Mouse (Mus musculus) embryonic fibroblast, embryonic 13.5 days (primary cell): ENCODE data around the gene Bmi1. TPM values are rescaled to one million over a fixed set of nuclear protein-coding genes. Genes with fewer than 3 reads are reported as not detected.

Experiments
- H3K27ac ChIP-seq: 2 replicates; pipeline ENCODE4 v1.5.1; 2012; ENCODE audit warnings: low read length, control low read depth, inconsistent platforms; ENCODE audit not compliant: insufficient read depth
- H3K4me1 ChIP-seq: 2 replicates; pipeline ENCODE4 v1.6.1; 2011; ENCODE audit warnings: low read length; ENCODE audit not compliant: control insufficient read depth, insufficient read depth
- H3K4me3 ChIP-seq: 2 replicates; pipeline ENCODE4 v1.5.1; 2011; ENCODE audit warnings: mild to moderate bottlenecking, control low read depth, low read length; ENCODE audit not compliant: insufficient read depth
- CTCF ChIP-seq: IDR thresholded peaks from 2 replicates; pipeline ENCODE4 v1.5.1; 2011; ENCODE audit warnings: mild to moderate bottlenecking, control low read depth, low read length, moderate library complexity, borderline replicate concordance; ENCODE audit not compliant: insufficient read depth
- POLR2A ChIP-seq: IDR thresholded peaks from 2 replicates; pipeline ENCODE4 v1.6.1; 2011; ENCODE audit warnings: low read depth, mild to moderate bottlenecking, control low read depth, low read length, moderate library complexity
- polyA plus RNA-seq: library from polyadenylated mRNA; stranded (reverse); fragments of >200 nt; gene quantifications from 2 replicates; pipeline ENCODE4 v1.2.4, GENCODE M21; 2011; ENCODE audit warnings: low read depth; ENCODE audit not compliant: missing spikeins, insufficient read length

The Bmi1 gene
- polyA plus RNA-seq, 1 experiment: 82.9 TPM

DNA sequence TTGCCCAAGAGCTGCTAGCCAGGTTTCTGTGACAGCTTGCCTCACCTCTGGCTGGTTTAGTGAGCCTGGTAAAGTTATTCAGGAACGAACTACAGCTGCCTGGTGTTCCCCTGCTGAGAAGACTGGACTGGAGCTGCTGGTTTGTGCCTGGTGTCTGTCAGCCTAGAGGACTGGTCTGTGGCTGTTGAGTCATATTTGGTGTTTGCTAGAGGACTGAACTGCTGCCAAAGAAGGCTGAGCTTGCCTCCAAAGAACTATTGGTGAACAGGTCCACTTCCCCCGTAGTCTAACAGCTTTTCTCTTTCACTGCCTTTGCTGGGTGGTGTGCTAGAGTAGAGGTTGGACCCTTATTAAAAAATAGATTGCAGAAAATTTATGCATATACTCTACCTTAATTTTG is 36.3 kb downstream of the Bmi1 start:
- H3K4me1 ChIP-seq: no peaks in the 10 kb centered on the region
- no peak overlapping the region for H3K27ac ChIP-seq
- TF ChIP-seq CTCF: no peak
- TF ChIP-seq POLR2A: no peak
- no peak overlapping the region for H3K4me3 ChIP-seq

GRCm38 (mm10) chr2:18714337-18714736 is 37.5 kb downstream of the Bmi1 start:
- TF ChIP-seq POLR2A (no peak), CTCF (no peak)
- no peaks in the 10 kb centered on the region for H3K4me1 ChIP-seq
- no peak overlapping the region for H3K27ac ChIP-seq
- H3K4me3 ChIP-seq: no peak overlapping the region

DNA sequence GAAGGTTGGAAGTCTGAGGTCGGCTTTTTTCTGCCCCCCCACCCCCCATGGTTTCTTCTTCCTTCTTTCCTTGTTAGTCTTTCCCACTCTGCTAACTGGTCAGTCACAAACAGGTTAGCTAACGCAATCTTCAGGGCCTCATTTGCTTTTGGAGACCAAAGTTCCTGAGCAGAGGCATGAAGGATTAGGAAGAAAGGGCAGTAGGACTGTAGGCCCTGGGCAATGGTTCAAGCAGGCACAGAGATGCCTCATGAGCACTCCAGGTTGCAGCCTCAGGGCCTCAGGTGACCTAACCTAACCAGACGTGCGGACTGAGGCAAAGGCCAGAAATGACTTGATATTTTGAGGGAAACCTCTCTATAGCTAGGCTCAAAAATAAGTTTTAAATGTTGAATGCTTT is 41.7 kb downstream of the Bmi1 start:
- Histone ChIP-seq H3K27ac (no peak overlapping the region), H3K4me3 (no peak overlapping the region), H3K4me1 (no peaks in the 10 kb centered on the region)
- TF ChIP-seq CTCF (no peak), POLR2A (no peak)

- Histone ChIP-seq H3K4me3 (no peak overlapping the region), H3K27ac (no peak overlapping the region), H3K4me1 (no peaks in the 10 kb centered on the region; the same call in 1 of the 2 replicates)
- no peak for TF ChIP-seq CTCF
- TF ChIP-seq POLR2A: no peak
These were observed 45.5 kb downstream of the Bmi1 start for GRCm38 (mm10) chr2:18722208-18722830.

- Histone ChIP-seq H3K27ac (no peak overlapping the region), H3K4me3 (no peak overlapping the region), H3K4me1 (no peaks in the 10 kb centered on the region; the same call in 1 of the 2 replicates)
- TF ChIP-seq CTCF (no peak), POLR2A (no peak)
These were observed 47.6 kb downstream of the Bmi1 start for GRCm38 (mm10) chr2:18724462-18724861.

- H3K27ac ChIP-seq: no peak overlapping the region
- no peak overlapping the region for H3K4me3 ChIP-seq
- TF ChIP-seq POLR2A: no peak
- TF ChIP-seq CTCF: no peak
- no peaks in the 10 kb centered on the region; the same call in 1 of the 2 replicates for H3K4me1 ChIP-seq
These were observed 49.1 kb downstream of the Bmi1 start for GRCm38 (mm10) chr2:18725880-18726279.

DNA sequence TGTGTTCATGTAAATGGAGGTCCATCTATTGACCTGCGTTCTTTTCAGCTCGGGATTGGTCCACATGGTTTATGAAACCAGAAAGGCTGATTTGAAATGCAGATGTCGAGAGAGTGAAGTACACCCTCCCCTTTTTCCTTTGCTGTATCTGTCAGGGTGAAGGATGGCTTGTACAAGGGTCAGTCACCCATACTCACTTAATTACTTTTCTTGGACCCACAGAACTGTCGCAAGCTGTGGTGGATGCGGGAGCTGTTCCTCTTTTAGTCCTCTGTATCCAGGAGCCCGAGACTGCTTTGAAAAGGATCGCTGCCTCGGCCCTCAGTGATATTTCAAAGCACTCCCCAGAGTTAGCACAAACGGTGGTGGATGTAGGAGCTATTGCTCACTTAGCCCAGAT is 54.9 kb downstream of the Bmi1 start:
- H3K4me1 ChIP-seq: peaks cover 7% of the 10 kb centered on the region; the same call in 1 of the 2 replicates
- H3K27ac ChIP-seq: no peak overlapping the region
- TF ChIP-seq POLR2A (no peak), CTCF (no peak)
- no peak overlapping the region for H3K4me3 ChIP-seq

DNA sequence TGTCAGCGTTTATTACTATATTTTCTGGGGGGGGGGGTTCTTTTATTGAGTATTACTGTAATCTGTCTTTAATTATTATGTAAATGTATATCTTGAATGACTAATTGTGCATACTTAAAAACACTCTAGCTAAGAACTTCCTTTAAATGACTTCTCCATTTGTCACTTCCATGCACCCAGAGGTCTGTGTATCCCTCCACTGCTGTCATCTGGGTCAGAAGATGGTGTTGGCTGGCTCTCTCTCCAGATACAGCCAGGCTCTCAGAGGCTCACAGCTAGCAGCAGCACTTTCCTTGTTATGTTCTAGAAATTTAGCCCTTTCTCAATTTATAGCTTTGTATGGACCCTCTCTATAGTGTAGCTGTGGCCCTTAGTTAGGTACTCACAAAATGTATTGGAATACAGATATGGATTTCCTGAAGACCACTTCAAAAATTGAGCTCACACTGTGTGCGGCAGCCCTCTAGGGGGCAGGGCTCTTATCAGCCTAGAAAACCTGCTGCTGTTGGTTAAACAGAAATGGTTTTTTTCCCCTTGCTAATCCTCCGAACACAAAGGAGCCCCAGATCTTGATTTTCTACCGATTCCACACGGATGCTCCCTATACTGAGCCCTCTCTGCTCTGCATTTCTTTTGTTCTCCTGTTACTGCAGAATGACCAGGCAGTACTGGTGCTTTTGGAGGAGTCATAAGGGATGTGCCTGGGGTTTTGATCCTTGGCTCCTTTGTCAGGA is 57.7 kb downstream of the Bmi1 start:
- TF ChIP-seq CTCF (no peak), POLR2A (no peak)
- no peak overlapping the region for H3K27ac ChIP-seq
- H3K4me3 ChIP-seq: no peak overlapping the region
- peaks cover 7% of the 10 kb centered on the region; the same call in 1 of the 2 replicates for H3K4me1 ChIP-seq

Other genes starting within 250 kb of the Bmi1 start
- 290 TPM in 2 replicates for gene Commd3, start 4.6 kb upstream of the Bmi1 start, polyA plus RNA-seq
- 0.60 TPM in 1 of 2 replicates, not detected in the other for gene Spag6, start 17.0 kb downstream of the Bmi1 start, polyA plus RNA-seq